Mouse (Mus musculus) liver, embryonic 12.5 days (tissue): ENCODE measurements around the gene Guca1b. TPM values are rescaled to one million over a fixed set of nuclear protein-coding genes. Genes with fewer than 3 reads are reported as not detected.

ENCODE experiments used
- ATAC-seq: fragments of 200-750 bp; cut with Nextera tagmentation; 2 replicates; pipeline ENCODE4 v1.8.0; 2017; ENCODE audit warnings: moderate number of reproducible peaks, mild to moderate bottlenecking, moderate library complexity
- H3K27ac ChIP-seq: fragments of 300-500 bp; sonication (generic); 2 replicates; pipeline ENCODE4 v1.5.1; 2016; ENCODE audit warnings: mild to moderate bottlenecking
- H3K27me3 ChIP-seq: fragments of 300-500 bp; sonication (generic); replicated peaks from 2 replicates; pipeline ENCODE4 v1.6.1; 2016; ENCODE audit warnings: mild to moderate bottlenecking, moderate library complexity
- H3K36me3 ChIP-seq: fragments of 300-500 bp; sonication (generic); 2 replicates; pipeline ENCODE4 v1.6.1; 2016; ENCODE audit warnings: mild to moderate bottlenecking, moderate library complexity
- H3K4me1 ChIP-seq: fragments of 300-500 bp; sonication (generic); 2 replicates; pipeline ENCODE4 v1.6.1; 2016
- H3K4me2 ChIP-seq: fragments of 300-500 bp; sonication (generic); 2 replicates; pipeline ENCODE4 v1.6.1; 2016; ENCODE audit warnings: mild to moderate bottlenecking, moderate library complexity
- H3K4me3 ChIP-seq: fragments of 300-500 bp; sonication (generic); 2 replicates; pipeline ENCODE4 v1.5.1; 2016; ENCODE audit warnings: mild to moderate bottlenecking, moderate library complexity
- H3K9ac ChIP-seq: fragments of 300-500 bp; sonication (generic); 2 replicates; pipeline ENCODE4 v1.6.1; 2016; ENCODE audit warnings: mild to moderate bottlenecking, moderate library complexity
- H3K9me3 ChIP-seq: fragments of 300-500 bp; sonication (generic); replicated peaks from 2 replicates; pipeline ENCODE4 v1.6.1; 2016; ENCODE audit warnings: mild to moderate bottlenecking, moderate library complexity
- WGBS: fragments of 180-500 bp; shearing (Covaris S2); methylation state at CpG from one replicate; pipeline ENCODE4 v1.1.7; 2016; ENCODE audit not compliant: insufficient replicate concordance; 5-methylcytosine and 5-hydroxymethylcytosine counted together
- polyA plus RNA-seq: library from polyadenylated mRNA; unstranded; fragments of >200 nt; fragmentation: Nextera tagmentation; extraction: Ambion mirVana; gene quantifications from 2 replicates; pipeline ENCODE4 v1.2.1, GENCODE M21; 2016

Guca1b gene
- polyA plus RNA-seq, 1 experiment from 2014 or later: 0.48 TPM

GRCm38 (mm10) chr17:47441296-47442051 is 56.3 kb downstream of the Guca1b start:
- no peak for ATAC-seq
- Histone ChIP-seq H3K4me3 (no peak overlapping the region), H3K4me1 (peaks cover 77% of the 10 kb centered on the region), H3K9ac (no peak overlapping the region), H3K4me2 (no peak overlapping the region), H3K27ac (no peak overlapping the region), H3K36me3 (no peaks in the 10 kb centered on the region), H3K27me3 (peaks cover 30% of the 10 kb centered on the region), H3K9me3 (no peaks in the 10 kb centered on the region)
- 54% methylated on average over 19 of the region's 19 CpGs for WGBS

DNA sequence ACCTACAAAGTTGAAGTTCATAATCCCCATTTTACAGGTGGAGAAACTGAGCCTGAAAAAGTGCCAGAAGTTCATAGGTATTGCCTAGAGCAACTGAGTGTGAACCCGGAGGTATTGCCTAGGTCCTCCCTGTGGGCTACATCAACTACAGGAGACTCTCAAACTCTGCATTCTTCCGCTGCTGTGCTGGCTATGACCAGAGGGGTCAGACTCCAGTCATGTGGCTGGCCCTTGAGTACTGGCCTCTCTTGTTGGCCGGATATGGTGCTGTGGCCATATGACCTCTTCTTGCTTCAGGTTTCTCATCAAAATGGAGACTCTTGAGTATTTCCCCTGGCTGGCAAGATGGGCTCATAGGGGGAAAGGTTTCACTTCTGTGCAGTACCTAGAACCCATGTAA is 57.1 kb downstream of the Guca1b start:
- Histone ChIP-seq H3K9ac (no peak overlapping the region), H3K27ac (no peak overlapping the region), H3K27me3 (peaks cover 22% of the 10 kb centered on the region), H3K4me3 (no peak overlapping the region), H3K4me1 (peaks cover 75% of the 10 kb centered on the region), H3K4me2 (no peak overlapping the region), H3K36me3 (no peaks in the 10 kb centered on the region), H3K9me3 (no peaks in the 10 kb centered on the region)
- 71% methylated on average over 3 of the region's 3 CpGs for WGBS
- no peak for ATAC-seq

Other genes starting within 250 kb of the Guca1b start
- gene Mrps10, start 16.5 kb upstream of the Guca1b start, polyA plus RNA-seq: 66.2 and 70.4 TPM in 2 replicates
- gene Guca1a, start 15.2 kb downstream of the Guca1b start, polyA plus RNA-seq: 0.97 and 1.4 TPM in 2 replicates
- 0.10 and 0.31 TPM in 2 replicates for gene AI661453, start 51.2 kb downstream of the Guca1b start, polyA plus RNA-seq
- 0.62 and 0.66 TPM in 2 replicates for gene 1700001C19Rik, start 52.0 kb downstream of the Guca1b start, polyA plus RNA-seq
- 17.6 and 18.0 TPM in 2 replicates for gene Taf8, start 116.9 kb downstream of the Guca1b start, polyA plus RNA-seq
- 546 and 555 TPM in 2 replicates for gene Ccnd3, start 119.7 kb downstream of the Guca1b start, polyA plus RNA-seq
- gene Bysl, start 226.1 kb downstream of the Guca1b start, polyA plus RNA-seq: 34.6 and 35.2 TPM in 2 replicates
- 31.2 and 32.6 TPM in 2 replicates for gene Med20, start 226.2 kb downstream of the Guca1b start, polyA plus RNA-seq
- gene Gm20517, start 226.2 kb downstream of the Guca1b start, polyA plus RNA-seq: 2.3 and 2.7 TPM in 2 replicates
- 5.0 and 6.2 TPM in 2 replicates for gene Usp49, start 245.3 kb downstream of the Guca1b start, polyA plus RNA-seq